Mouse (Mus musculus): ENCODE measurements at regions not wholly inside any gene's neighbourhood (a gene's known extent, or its start where the extent isn't known, plus 50 kb on each side); places are given as distances from the start of the nearest gene placed in this dataset.

GRCm38 (mm10) chr14:74553636-74554035, 87.0 kb upstream of the Htr2a start:
- in situ Hi-C loops (cut with MboI; ENCODE audit: unreplicated experiment in 2 of 2), result no loop called here

GRCm38 (mm10) chr14:74558359-74558758, 82.3 kb upstream of the Htr2a start:
- in situ Hi-C loops (cut with MboI; ENCODE audit: unreplicated experiment in 2 of 2), result no loop called here
